Mouse (Mus musculus) Patski (cell line): Measurements from ENCODE around the gene Atf6. TPM values are rescaled to one million over a fixed set of nuclear protein-coding genes. Genes with fewer than 3 reads are reported as not detected.

Source experiments
- ATAC-seq: fragments of 100-300 bp; one replicate; pipeline ENCODE4 v1.8.0; 2021
- CTCF ChIA-PET: fragments of 350-600 bp; sonication (Branson Sonifier 250); formaldehyde crosslinking; loops from one replicate; lab custom pipeline; 2022; ENCODE audit warnings: inconsistent platforms; lab: Charles Lee
- POLR2A ChIA-PET: fragments of 350-600 bp; sonication (Branson Sonifier 250); formaldehyde crosslinking; loops from one replicate; lab custom pipeline; 2022; ENCODE audit warnings: antibody characterized with exemption, inconsistent platforms; lab: Charles Lee
- DNase-seq: peaks from one replicate; pipeline ENCODE4 v3.0.0-alpha.2; 2011; ENCODE audit warnings: low read depth, low spot score
- H3K27me3 ChIP-seq: fragments of 371-371 bp; one replicate; pipeline ENCODE4 v1.5.1; 2021
- CTCF ChIP-seq: fragments of 100-300 bp; IDR thresholded peaks from one replicate; pipeline ENCODE4 v1.5.1; 2021
- in situ Hi-C: fragments of 300-500 bp; cut with MboI; formaldehyde crosslinking; loops from 3 replicates; pipeline ENCODE4 v1.11.1; 2018; ENCODE audit warnings: low pct_unique_long_range_greater_than_20kb, mixed read lengths
- polyA plus RNA-seq: library from polyadenylated mRNA; unstranded; gene quantifications from one replicate; pipeline ENCODE4 v1.2.3, GENCODE M21; 2021

Atf6 gene
- polyA plus RNA-seq, 1 experiment from 2014 or later = 51.2 TPM

DNA sequence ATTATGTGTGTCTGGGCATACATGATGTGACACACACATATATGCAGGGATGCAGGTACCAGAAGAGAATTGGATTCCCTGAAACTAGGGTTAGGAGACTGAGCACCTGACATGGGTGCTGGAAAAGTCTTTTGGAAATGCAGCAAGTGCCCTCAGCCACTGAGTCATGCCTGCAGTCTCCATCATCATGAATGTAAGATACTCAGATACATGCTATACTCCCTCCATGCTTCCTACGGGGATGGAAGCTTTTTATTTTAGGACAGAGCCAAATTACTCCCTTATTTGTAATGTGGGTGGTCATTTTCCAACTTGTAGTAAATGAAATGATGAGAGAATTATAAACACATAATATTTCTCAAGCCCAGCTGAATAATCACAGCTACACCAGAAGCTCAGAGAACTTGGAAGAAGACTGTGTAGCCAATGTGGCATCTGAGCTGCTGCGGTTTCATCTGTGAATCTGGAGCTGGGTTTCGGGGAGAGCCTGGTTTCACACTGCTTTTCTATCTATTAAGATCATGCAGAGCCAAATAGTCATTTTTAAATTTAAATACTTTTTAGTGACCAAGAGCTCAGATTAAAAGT is 150.2 kb downstream of the Atf6 start:
- DNase-seq = no peak
- in situ Hi-C loops = no loop called here
- H3K27me3 ChIP-seq = no peaks in the 10 kb centered on the region
- POLR2A ChIA-PET = no interaction called here
- CTCF ChIA-PET = interaction anchor here (2.0 kb wide), 2 partner anchors 9 to 10 kb away, joined by 4 to 7 read pairs; no protein-coding TSS in a partner anchor
- ATAC-seq = no peak
- TF ChIP-seq CTCF = no peak

DNA sequence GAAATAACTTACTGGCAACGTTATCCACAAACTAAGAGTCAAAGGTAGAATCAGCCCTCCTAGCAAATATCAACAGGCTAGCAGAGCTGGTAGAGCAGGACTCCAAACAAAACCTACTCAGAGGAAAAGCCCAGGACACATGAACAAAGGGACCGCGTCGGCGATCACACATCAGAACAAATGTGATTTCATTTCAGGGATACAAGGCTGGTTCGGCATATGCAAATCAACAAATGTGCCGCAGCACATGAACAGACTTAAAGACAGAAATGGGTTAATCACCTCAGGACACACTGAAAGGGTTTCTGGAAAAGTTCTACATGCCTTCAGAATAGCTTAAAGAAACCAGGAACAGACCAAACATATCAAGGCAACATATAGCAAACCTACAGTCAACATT is 155.8 kb downstream of the Atf6 start:
- no peaks in the 10 kb centered on the region for H3K27me3 ChIP-seq
- CTCF ChIA-PET = interaction anchor here (1.5 kb wide), 1 partner anchor 15 kb away, joined by 3 read pairs; no protein-coding TSS in a partner anchor
- no peak for DNase-seq
- POLR2A ChIA-PET = interaction anchor here (1.6 kb wide), 1 partner anchor 15 kb away, joined by 3 read pairs; no protein-coding TSS in a partner anchor
- TF ChIP-seq CTCF = no peak
- in situ Hi-C loops = no loop called here
- no peak for ATAC-seq

- no peaks in the 10 kb centered on the region for H3K27me3 ChIP-seq
- DNase-seq (no peak), ATAC-seq (no peak)
- TF ChIP-seq CTCF = no peak
- ChIA-PET POLR2A (no interaction called here), CTCF (interaction anchor here (0.8 to 1.3 kb wide), 2 partner anchors 20 to 29 kb away, joined by 3 to 4 read pairs; no protein-coding TSS in a partner anchor)
- in situ Hi-C loops = no loop called here
Observed at GRCm38 (mm10) chr1:170709969-170710368, 157.6 kb downstream of the Atf6 start.

GRCm38 (mm10) chr1:170709481-170709880 is 158.1 kb downstream of the Atf6 start:
- ATAC-seq = no peak
- in situ Hi-C loops = no loop called here
- ChIA-PET CTCF (interaction anchor here (0.8 to 1.3 kb wide), 2 partner anchors 20 to 29 kb away, joined by 3 to 4 read pairs; no protein-coding TSS in a partner anchor), POLR2A (no interaction called here)
- no peak for TF ChIP-seq CTCF
- no peak for DNase-seq
- no peaks in the 10 kb centered on the region for H3K27me3 ChIP-seq

GRCm38 (mm10) chr1:170709034-170709433 is 158.5 kb downstream of the Atf6 start:
- POLR2A ChIA-PET = no interaction called here
- DNase-seq (no peak), ATAC-seq (no peak)
- no peak for TF ChIP-seq CTCF
- CTCF ChIA-PET = interaction anchor here (1.3 kb wide), 1 partner anchor 21 kb away, joined by 4 read pairs; no protein-coding TSS in a partner anchor
- in situ Hi-C loops = no loop called here
- H3K27me3 ChIP-seq = no peaks in the 10 kb centered on the region

- no peak for DNase-seq
- no peak for ATAC-seq
- ChIA-PET POLR2A (no interaction called here), CTCF (interaction anchor here (2.0 kb wide), 1 partner anchor 11 kb away, joined by 7 read pairs; no protein-coding TSS in a partner anchor)
- in situ Hi-C loops = no loop called here
- TF ChIP-seq CTCF = no peak
- H3K27me3 ChIP-seq = no peaks in the 10 kb centered on the region
Observed at GRCm38 (mm10) chr1:170706046-170706445, 161.5 kb downstream of the Atf6 start.

DNA sequence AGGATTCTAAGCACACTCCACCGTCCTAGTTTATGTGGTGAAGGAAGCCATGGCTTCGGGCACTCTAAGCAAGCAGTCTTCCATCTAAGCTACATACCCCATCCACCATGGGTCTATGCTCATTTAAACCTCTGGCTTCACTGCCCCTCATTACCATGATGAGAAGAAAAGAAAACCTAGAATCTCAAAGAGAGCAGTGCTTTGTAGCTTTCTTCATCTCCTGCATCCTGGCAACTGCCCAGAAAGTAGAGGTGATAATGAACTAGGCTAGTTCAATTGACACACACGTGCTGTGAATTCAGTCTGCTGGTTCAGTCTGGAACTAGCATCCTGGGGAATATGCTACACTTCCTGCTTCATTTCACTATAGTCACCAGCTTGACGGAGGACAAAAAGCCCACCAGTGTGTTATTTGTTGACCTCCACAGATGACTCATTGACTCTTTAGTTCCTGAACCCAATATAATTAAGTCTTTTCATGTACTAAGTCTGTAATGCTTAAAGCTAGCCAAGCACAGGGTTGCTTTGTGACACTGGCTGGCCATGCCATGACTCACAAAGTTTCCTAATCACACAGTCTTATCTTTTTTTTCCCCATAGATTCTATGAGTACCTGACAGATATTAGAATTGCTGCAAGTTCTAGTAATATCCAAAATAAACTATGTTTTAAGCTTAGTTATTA is 162.5 kb downstream of the Atf6 start:
- no peaks in the 10 kb centered on the region for H3K27me3 ChIP-seq
- in situ Hi-C loops = loop anchor here (5.0 kb wide), 1 partner anchor 37 kb away; no protein-coding TSS in a partner anchor
- DNase-seq = no peak
- ChIA-PET CTCF (no interaction called here), POLR2A (no interaction called here)
- no peak for TF ChIP-seq CTCF
- ATAC-seq = no peak

- ChIA-PET CTCF (no interaction called here), POLR2A (no interaction called here)
- no peak for ATAC-seq
- no peak for TF ChIP-seq CTCF
- DNase-seq = no peak
- H3K27me3 ChIP-seq = no peaks in the 10 kb centered on the region
- in situ Hi-C loops = loop anchor here (5.0 kb wide), 1 partner anchor 38 kb away; no protein-coding TSS in a partner anchor
Observed at GRCm38 (mm10) chr1:170704103-170704502, 163.5 kb downstream of the Atf6 start.

- no peaks in the 10 kb centered on the region for H3K27me3 ChIP-seq
- CTCF ChIA-PET = no interaction called here
- in situ Hi-C loops = loop anchor here (5.0 kb wide), 1 partner anchor 39 kb away; no protein-coding TSS in a partner anchor
- POLR2A ChIA-PET = no interaction called here
- DNase-seq (no peak), ATAC-seq (no peak)
- no peak for TF ChIP-seq CTCF
Observed at GRCm38 (mm10) chr1:170702958-170703357, 164.6 kb downstream of the Atf6 start.

DNA sequence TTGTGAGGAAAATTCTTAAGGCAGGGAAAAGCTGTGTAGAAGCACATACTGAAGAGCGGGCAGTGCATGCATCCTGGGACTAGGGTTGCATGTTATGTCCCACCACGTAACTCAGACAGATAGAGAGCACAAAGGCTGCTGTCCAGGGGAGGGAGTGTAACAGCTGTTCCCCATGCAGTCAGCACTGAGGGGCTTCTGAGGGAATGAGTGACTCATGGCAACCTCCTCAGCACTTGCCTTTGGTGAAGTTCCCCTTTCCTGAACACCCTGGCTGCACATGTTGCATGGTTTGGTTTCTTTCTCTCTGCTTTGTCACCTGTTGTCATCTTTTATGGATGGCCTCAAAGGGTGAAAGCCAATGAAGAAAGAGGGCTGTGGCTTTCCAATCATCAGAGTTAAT is 165.3 kb downstream of the Atf6 start:
- H3K27me3 ChIP-seq = no peaks in the 10 kb centered on the region
- ChIA-PET POLR2A (no interaction called here), CTCF (no interaction called here)
- ATAC-seq (no peak), DNase-seq (no peak)
- no peak for TF ChIP-seq CTCF
- in situ Hi-C loops = loop anchor here (5.0 kb wide), 1 partner anchor 40 kb away; no protein-coding TSS in a partner anchor

GRCm38 (mm10) chr1:170701582-170701981 is 166.0 kb downstream of the Atf6 start:
- H3K27me3 ChIP-seq = no peaks in the 10 kb centered on the region
- in situ Hi-C loops = loop anchor here (5.0 kb wide), 1 partner anchor 41 kb away; no protein-coding TSS in a partner anchor
- ATAC-seq (peak; percentile 38), DNase-seq (peak; percentile 79)
- no peak for TF ChIP-seq CTCF
- ChIA-PET POLR2A (no interaction called here), CTCF (no interaction called here)
